Mouse (Mus musculus) intestine, embryonic 15.5 days (tissue): ENCODE measurements around the gene Nr2c2. TPM values are rescaled to one million over a fixed set of nuclear protein-coding genes. Genes with fewer than 3 reads are reported as not detected.
A peak's percentile ranks its signal among the peaks of the same experiment; 100 is the strongest.

Experiments used
- ATAC-seq: fragments of 200-750 bp; cut with Nextera tagmentation; 2 replicates; pipeline ENCODE4 v1.8.0; 2017; ENCODE audit warnings: moderate TSS enrichment, moderate library complexity
- H3K27ac ChIP-seq: fragments of 300-500 bp; sonication (generic); 2 replicates; pipeline ENCODE4 v1.5.1; 2015; ENCODE audit warnings: mild to moderate bottlenecking, inconsistent platforms
- H3K27me3 ChIP-seq: fragments of 300-500 bp; sonication (generic); replicated peaks from 2 replicates; pipeline ENCODE4 v1.6.1; 2015; ENCODE audit warnings: inconsistent platforms
- H3K36me3 ChIP-seq: fragments of 300-500 bp; sonication (generic); 2 replicates; pipeline ENCODE4 v1.6.1; 2015; ENCODE audit warnings: inconsistent platforms
- H3K4me1 ChIP-seq: fragments of 300-500 bp; sonication (generic); replicated peaks from 2 replicates; pipeline ENCODE4 v1.6.1; 2015; ENCODE audit warnings: inconsistent platforms
- H3K4me2 ChIP-seq: fragments of 300-500 bp; sonication (generic); replicated peaks from 2 replicates; pipeline ENCODE4 v1.6.1; 2015; ENCODE audit warnings: mild to moderate bottlenecking, inconsistent platforms
- H3K4me3 ChIP-seq: fragments of 300-500 bp; sonication (generic); replicated peaks from 2 replicates; pipeline ENCODE4 v1.5.1; 2015; ENCODE audit warnings: inconsistent platforms
- H3K9ac ChIP-seq: fragments of 300-500 bp; sonication (generic); 2 replicates; pipeline ENCODE4 v1.6.1; 2015; ENCODE audit warnings: inconsistent platforms
- H3K9me3 ChIP-seq: fragments of 300-500 bp; sonication (generic); 2 replicates; pipeline ENCODE4 v1.6.1; 2016; ENCODE audit warnings: inconsistent platforms
- WGBS: fragments of 180-500 bp; shearing (Covaris S2); methylation state at CpG from one replicate; pipeline ENCODE4 v1.1.7; 2015; 5-methylcytosine and 5-hydroxymethylcytosine counted together
- polyA plus RNA-seq: library from polyadenylated mRNA; unstranded; fragments of >200 nt; fragmentation: Nextera tagmentation; extraction: Ambion mirVana; gene quantifications from 2 replicates; pipeline ENCODE4 v1.2.1, GENCODE M21; 2015

Nr2c2 gene
- polyA plus RNA-seq, 1 experiment from 2014 or later = 18.3 TPM

DNA sequence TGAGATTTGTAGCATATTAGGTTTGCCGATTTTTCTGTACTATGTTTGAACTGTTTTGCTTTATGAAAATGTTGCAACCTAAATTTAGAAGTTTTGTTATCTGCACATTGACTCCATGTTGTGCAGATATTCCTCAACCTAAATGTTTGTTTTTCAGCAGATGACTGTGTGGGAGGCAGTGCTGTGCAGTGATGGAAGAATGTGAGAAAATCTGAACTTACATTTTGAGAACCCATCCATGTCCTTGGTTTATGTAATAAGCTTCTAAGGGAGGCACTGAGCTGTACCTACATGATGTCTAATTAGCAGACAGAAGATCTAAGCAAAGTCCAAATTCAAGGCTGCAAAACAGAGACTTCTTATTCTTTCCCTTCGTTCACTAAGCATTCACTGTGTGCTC is 42.4 kb downstream of the Nr2c2 start:
- H3K27ac ChIP-seq = no peak overlapping the region
- H3K9ac ChIP-seq = no peak overlapping the region
- H3K4me3 ChIP-seq = no peak overlapping the region
- no peaks in the 10 kb centered on the region for H3K36me3 ChIP-seq
- no peak overlapping the region for H3K4me2 ChIP-seq
- H3K27me3 ChIP-seq = no peaks in the 10 kb centered on the region
- no peaks in the 10 kb centered on the region for H3K4me1 ChIP-seq
- ATAC-seq = no peak
- WGBS = 96% methylated on average over 2 of the region's 2 CpGs
- no peaks in the 10 kb centered on the region for H3K9me3 ChIP-seq

DNA sequence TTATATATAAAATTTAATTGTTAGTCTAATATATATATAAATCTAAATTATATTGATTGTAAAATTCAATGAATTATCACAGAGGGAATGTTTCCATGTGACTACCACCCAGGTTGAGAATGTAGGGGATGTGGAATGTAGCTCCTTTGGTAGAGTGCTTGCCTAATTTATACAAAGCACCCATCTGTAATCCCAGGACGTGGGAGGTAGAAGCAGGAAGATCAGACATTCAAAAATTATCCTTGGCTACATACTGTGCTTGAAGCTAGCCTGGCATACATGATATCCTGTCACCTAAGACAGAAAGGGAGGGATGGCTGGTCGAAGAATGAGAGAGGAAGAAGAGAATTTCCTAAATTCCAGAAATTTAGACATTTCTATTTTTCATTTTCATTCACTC is 45.2 kb downstream of the Nr2c2 start:
- H3K4me2 ChIP-seq = no peak overlapping the region
- 68% methylated on average over 2 of the region's 2 CpGs for WGBS
- H3K4me3 ChIP-seq = no peak overlapping the region
- no peaks in the 10 kb centered on the region for H3K9me3 ChIP-seq
- H3K9ac ChIP-seq = no peak overlapping the region
- no peak overlapping the region for H3K27ac ChIP-seq
- H3K27me3 ChIP-seq = no peaks in the 10 kb centered on the region
- H3K36me3 ChIP-seq = no peaks in the 10 kb centered on the region
- no peak for ATAC-seq
- no peaks in the 10 kb centered on the region for H3K4me1 ChIP-seq

DNA sequence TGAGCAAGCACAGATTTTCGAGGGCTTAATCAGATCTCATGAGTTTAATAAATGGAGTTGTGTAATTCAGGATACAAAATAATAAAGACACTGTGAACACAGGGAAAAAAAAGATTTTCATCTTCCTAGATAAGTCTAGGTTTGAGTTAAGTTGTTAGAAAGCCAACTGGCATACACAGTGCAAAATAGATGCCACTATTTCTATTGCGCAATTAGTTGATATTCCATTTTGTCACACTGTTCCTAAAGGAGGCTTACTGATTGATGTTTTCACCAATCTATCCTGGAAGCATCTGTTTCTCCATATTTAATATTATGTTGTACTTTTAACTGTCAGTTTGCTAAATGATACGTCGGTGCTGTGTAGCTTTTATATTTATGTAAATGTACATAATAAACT is 54.7 kb downstream of the Nr2c2 start:
- Histone ChIP-seq H3K27me3 (no peaks in the 10 kb centered on the region), H3K4me3 (no peak overlapping the region), H3K27ac (no peak overlapping the region), H3K9me3 (no peaks in the 10 kb centered on the region), H3K36me3 (peaks cover 12% of the 10 kb centered on the region; the same call in 1 of the 2 replicates), H3K4me2 (no peak overlapping the region), H3K4me1 (no peaks in the 10 kb centered on the region), H3K9ac (no peak overlapping the region)
- no peak for ATAC-seq
- WGBS = 97% methylated on average over 4 of the region's 4 CpGs

DNA sequence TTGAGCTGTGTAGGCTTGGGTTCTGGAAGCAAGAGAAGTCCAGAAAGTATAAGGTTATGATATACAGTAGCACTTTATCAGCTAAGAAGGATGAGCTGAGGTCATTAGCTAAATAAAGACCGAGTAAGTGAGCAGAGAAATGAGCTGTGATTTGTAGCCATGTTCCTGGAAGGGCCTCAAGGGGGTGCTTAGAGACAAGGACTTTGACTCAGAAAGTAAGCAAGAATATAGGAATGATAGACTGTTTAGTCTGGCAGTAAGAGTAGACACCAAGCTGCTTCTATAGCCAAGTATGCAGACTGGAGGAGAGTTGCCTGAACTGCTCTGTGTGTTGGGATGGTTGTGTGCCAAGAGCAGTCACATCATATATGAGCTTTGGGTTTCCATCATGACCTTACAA is 62.6 kb downstream of the Nr2c2 start:
- Histone ChIP-seq H3K4me3 (no peak overlapping the region), H3K9ac (no peak overlapping the region), H3K4me2 (no peak overlapping the region), H3K9me3 (no peaks in the 10 kb centered on the region), H3K36me3 (peaks cover 42% of the 10 kb centered on the region), H3K27me3 (no peaks in the 10 kb centered on the region), H3K4me1 (no peaks in the 10 kb centered on the region), H3K27ac (no peak overlapping the region)
- WGBS = 48% methylated on average over 1 of the region's 1 CpGs
- no peak for ATAC-seq

DNA sequence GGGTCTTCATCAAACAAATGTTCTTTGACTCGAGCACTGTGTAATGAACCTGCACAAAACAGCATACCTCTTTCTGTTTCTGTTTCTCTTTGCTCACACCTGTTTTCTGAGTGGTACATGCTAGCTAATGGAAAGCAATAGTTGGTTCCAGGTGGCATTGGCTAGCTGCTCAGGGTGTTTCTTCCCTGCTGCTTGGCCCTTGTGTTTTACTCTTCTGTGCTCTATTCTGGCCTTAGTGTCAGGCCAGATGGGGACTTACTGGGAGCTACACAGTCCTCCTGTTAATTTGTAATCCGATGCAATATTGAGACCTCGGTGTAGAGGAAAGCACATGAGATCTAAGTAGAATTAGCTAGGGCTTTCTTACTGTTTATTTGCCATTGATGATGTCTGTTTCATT is 67.6 kb downstream of the Nr2c2 start:
- H3K27me3 ChIP-seq = no peaks in the 10 kb centered on the region
- H3K4me2 ChIP-seq = no peak overlapping the region
- no peak overlapping the region for H3K27ac ChIP-seq
- no peak overlapping the region for H3K9ac ChIP-seq
- 95% methylated on average over 3 of the region's 3 CpGs for WGBS
- H3K4me3 ChIP-seq = no peak overlapping the region
- H3K4me1 ChIP-seq = no peaks in the 10 kb centered on the region
- no peaks in the 10 kb centered on the region for H3K9me3 ChIP-seq
- H3K36me3 ChIP-seq = peaks cover 62% of the 10 kb centered on the region
- ATAC-seq = no peak

DNA sequence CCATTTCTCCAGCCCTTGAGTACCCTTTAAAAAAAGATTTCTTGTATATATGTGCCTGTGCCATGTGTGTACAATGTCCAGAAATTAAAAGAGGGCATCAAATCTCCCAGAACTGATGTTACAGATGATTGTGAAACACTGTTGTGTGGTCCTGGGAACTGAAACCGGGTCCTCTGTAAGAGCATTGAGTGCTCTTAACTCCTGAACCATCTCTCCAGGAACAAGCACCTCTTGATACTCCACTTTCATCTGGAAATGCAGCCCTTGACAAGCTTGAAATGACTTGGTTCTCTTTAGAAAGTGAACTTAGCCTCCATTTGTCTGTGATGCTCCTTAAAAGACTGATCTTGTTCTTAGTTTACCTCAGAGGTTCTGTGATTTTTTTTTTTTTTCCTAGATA is 71.5 kb downstream of the Nr2c2 start:
- Histone ChIP-seq H3K4me1 (no peaks in the 10 kb centered on the region), H3K4me2 (no peak overlapping the region), H3K27ac (no peak overlapping the region), H3K9me3 (no peaks in the 10 kb centered on the region), H3K9ac (no peak overlapping the region), H3K36me3 (peaks cover 47% of the 10 kb centered on the region), H3K4me3 (no peak overlapping the region), H3K27me3 (no peaks in the 10 kb centered on the region)
- no peak for ATAC-seq
- 94% methylated on average over 1 of the region's 1 CpGs for WGBS

DNA sequence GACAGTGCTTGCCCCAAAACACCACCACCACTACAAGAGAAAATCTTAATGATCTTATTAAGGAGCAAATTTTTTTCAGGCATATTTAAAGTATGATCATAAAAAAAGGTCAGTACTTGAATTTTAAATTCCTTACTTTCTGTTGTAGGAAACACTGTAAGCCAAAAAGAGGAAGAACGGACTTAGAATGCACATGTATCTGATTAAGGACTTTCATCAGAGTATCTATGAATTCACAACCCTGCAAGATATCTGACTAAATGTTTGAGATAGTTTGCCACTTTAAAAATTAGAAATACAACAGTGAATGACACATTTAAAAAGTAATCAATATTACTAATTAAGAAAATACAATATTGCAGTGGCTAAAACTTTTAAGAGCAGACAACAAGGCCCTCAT is 85.3 kb downstream of the Nr2c2 start:
- Histone ChIP-seq H3K4me2 (no peak overlapping the region), H3K27ac (no peak overlapping the region), H3K27me3 (no peaks in the 10 kb centered on the region), H3K4me1 (no peaks in the 10 kb centered on the region), H3K4me3 (no peak overlapping the region), H3K36me3 (peaks cover 43% of the 10 kb centered on the region), H3K9me3 (no peaks in the 10 kb centered on the region), H3K9ac (no peak overlapping the region)
- no peak for ATAC-seq
- 98% methylated on average over 1 of the region's 1 CpGs for WGBS

DNA sequence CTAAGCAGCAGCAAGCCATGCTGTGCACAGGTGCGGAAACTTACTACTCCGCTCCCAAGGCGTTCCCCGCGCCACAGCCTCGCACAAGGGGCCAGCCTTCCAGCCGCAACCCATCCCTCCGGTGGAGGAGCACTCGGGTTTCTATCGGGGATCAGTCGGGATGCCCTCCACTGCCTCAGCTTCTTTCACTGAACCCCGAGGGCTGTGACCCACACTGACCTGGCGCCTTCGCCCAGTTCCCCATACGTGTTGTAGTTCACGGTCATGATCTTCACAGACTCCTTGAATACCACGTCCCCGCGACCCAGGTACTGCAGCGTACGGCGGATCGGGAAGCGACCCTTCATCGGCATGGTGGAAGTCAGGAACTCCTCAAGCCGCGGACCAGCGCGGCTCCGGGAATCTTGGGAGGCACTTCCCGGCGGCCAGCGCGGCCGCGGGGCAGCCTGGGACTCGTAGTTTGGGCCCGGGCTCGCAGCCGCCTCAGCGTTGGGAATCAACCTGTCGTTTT is 92.5 kb downstream of the Nr2c2 start, which contains the start of gene Mrps25:
Mrps25 (minus strand) TSS at position 413 of the 511 bp plus-strand sequence.
- H3K4me1 ChIP-seq = peaks cover 12% of the 10 kb centered on the region
- peak within 1 kb of the TSS; percentile 88 for H3K9ac ChIP-seq
- ATAC-seq = peak; percentile 97
- peak within 1 kb of the TSS; percentile 62 for H3K27ac ChIP-seq
- H3K9me3 ChIP-seq = no peaks in the 10 kb centered on the region
- no peaks in the 10 kb centered on the region for H3K27me3 ChIP-seq
- H3K36me3 ChIP-seq = peaks cover 20% of the 10 kb centered on the region; the same call in 1 of the 2 replicates
- H3K4me3 ChIP-seq = peak within 1 kb of the TSS; percentile 76
- peak within 1 kb of the TSS; percentile 78 for H3K4me2 ChIP-seq
- WGBS = under 1% methylated on average over 42 of the region's 42 CpGs

DNA sequence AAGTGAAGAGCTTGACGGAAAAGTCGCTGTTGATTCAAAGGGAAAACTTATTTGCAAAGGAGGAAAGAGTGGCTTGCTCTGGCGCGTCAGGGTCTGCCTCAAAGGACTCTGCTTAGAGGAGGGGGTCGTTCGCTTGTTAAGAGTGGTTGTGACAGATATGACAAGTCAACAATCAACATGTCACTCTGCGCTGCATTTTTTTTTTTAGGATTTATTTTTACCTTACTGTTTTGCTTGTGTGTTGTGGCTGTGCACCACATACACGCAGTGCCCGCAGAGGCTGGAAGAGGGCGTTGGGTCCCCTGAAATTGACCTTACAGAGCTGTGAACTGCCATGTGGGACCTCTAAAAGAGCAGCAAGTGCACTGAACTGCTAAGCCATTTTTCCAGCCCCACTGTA is 93.0 kb downstream of the Nr2c2 start:
- H3K9me3 ChIP-seq = no peaks in the 10 kb centered on the region
- peak overlapping the region; percentile 76 for H3K4me3 ChIP-seq
- H3K4me2 ChIP-seq = peak overlapping the region; percentile 78
- H3K27me3 ChIP-seq = no peaks in the 10 kb centered on the region
- H3K4me1 ChIP-seq = peaks cover 12% of the 10 kb centered on the region
- H3K36me3 ChIP-seq = peaks cover 18% of the 10 kb centered on the region
- ATAC-seq = peak; percentile 72
- 7% methylated on average over 10 of the region's 10 CpGs for WGBS
- H3K27ac ChIP-seq = no peak overlapping the region
- peak overlapping the region; percentile 88 for H3K9ac ChIP-seq

DNA sequence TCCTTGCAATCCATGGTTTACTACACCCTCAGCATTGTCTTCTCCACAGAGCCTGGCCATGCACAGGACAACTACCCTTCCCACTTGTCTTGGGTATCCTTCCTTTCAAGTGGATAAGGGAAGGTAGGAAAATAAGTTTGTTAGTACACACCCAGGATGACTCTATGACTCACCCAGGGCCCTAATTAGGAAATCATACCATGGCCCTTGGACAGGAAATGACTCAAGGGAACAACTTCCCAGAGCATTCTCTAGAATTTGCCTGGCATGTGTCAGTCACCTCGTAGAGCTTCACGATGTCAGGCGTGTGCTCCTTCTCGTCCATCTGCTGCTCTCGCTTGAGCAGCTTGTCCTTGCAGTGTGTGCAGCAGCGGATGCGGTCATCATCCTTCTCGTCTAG is 108.2 kb downstream of the Nr2c2 start:
- H3K9me3 ChIP-seq = no peaks in the 10 kb centered on the region
- no peak overlapping the region for H3K4me3 ChIP-seq
- no peak for ATAC-seq
- H3K36me3 ChIP-seq = peaks cover 29% of the 10 kb centered on the region
- no peak overlapping the region for H3K4me2 ChIP-seq
- WGBS = 90% methylated on average over 8 of the region's 8 CpGs
- no peak overlapping the region for H3K27ac ChIP-seq
- no peaks in the 10 kb centered on the region for H3K27me3 ChIP-seq
- no peak overlapping the region for H3K9ac ChIP-seq
- H3K4me1 ChIP-seq = no peaks in the 10 kb centered on the region

DNA sequence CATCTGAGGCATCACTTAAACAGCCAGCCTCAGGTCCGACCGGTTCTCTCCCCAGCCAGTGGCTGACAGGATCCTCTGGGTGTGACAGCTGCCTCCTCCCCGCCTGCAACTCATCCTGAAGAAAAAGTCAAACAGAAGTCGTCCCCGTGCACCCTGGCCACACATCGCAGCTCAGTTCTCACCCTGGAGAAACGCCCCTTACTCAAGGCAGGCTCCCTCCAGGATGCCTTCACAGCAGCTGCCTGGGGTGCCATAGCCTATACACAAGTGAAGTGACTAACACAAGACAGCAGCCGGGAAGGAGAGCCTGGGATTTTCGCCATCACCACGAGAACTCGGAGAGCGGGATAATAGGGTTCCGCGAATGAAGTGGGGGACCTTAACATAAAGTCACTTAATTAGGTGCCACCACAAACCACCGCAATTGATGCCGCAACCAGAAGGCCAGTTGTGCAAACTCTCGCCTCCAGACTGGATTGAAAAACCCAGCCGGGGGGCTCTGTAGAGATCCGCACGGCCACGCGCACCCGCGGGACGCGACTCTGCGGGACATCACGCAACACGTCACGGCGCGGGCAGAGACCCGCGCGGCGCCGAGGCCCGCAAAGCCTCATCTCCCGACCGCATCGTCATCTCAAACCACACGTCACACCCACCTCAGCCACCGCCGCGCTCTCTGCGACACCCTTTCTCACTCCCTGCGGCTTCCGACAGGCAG is 123.0 kb downstream of the Nr2c2 start:
- Histone ChIP-seq H3K9ac (peak overlapping the region; percentile 90), H3K27me3 (no peaks in the 10 kb centered on the region), H3K4me3 (peak overlapping the region; percentile 77), H3K4me1 (peaks cover 9% of the 10 kb centered on the region), H3K4me2 (peak overlapping the region; percentile 86), H3K9me3 (no peaks in the 10 kb centered on the region), H3K27ac (peak overlapping the region; percentile 60; the same call in 1 of the 2 replicates), H3K36me3 (0 out of 2 replicates have a peak, but pooled peaks cover 3% of the 10 kb centered on the region)
- peak; percentile 57 for ATAC-seq
- WGBS = under 1% methylated on average over 48 of the region's 48 CpGs

DNA sequence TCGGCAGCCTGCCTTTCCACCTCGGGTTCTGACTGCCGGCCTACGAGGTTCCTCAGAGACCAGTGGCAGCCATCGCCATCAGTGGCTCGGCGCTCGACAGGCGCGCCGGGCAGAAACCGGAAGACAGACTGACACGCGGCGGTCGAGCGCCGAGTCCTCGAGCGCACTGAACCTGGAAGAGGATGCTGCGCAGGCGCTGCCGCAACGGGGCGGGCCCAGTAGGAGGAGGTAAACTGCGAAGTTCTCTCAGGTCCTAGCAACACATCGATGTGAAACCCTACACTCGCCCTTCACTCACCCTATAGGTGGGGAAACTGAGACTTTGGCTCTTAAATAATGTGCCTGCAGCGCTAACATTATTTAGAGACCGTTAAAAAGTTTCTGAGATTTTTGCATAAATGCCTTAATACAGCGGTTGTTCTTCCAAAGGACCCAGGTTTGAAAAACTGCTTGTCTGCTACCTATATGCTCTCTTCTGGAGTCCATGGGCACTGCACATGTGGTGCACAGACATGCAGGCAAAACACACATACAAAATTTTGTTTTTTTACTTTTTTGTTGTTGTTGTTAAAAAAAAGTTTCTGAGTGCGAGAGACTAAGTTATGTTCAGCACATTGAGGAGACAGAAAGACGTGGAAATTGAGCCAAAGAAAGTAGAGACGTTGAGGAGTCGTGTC is 123.7 kb downstream of the Nr2c2 start, which contains the start of gene Rbsn:
Rbsn (minus strand) TSS at position 153 of the 677 bp plus-strand sequence.
- 10% methylated on average over 35 of the region's 35 CpGs for WGBS
- Histone ChIP-seq H3K9me3 (no peaks in the 10 kb centered on the region), H3K36me3 (0 out of 2 replicates have a peak, but pooled peaks cover 3% of the 10 kb centered on the region), H3K4me2 (peak within 1 kb of the TSS; percentile 86), H3K27me3 (no peaks in the 10 kb centered on the region), H3K4me1 (peaks cover 9% of the 10 kb centered on the region), H3K4me3 (peak within 1 kb of the TSS; percentile 77), H3K9ac (peak within 1 kb of the TSS; percentile 90), H3K27ac (peak within 1 kb of the TSS; percentile 60; the same call in 1 of the 2 replicates)
- ATAC-seq = peak; percentile 94
